Mouse (Mus musculus) megakaryocyte, embryonic 14.5 days (primary cell): ENCODE measurements at regions not wholly inside any gene's neighbourhood (a gene's known extent, or its start where the extent isn't known, plus 50 kb on each side); places are given as distances from the start of the nearest gene placed in this dataset.

Experiments
- H3K27me3 ChIP-seq: replicated peaks from 2 replicates; pipeline ENCODE3; 2012; ENCODE audit warnings: inconsistent platforms
- H3K36me3 ChIP-seq: replicated peaks from 2 replicates; pipeline ENCODE3; 2012; ENCODE audit warnings: low read length, inconsistent platforms, mixed read lengths
- H3K4me1 ChIP-seq: 2 replicates; pipeline ENCODE4 v1.6.1; 2012; ENCODE audit warnings: inconsistent platforms
- H3K4me3 ChIP-seq: replicated peaks from 2 replicates; pipeline ENCODE3; 2012; ENCODE audit warnings: moderate library complexity, mild to moderate bottlenecking, inconsistent platforms
- H3K9me3 ChIP-seq: 2 replicates; pipeline ENCODE4 v1.6.1; 2012; ENCODE audit warnings: inconsistent platforms
- FLI1 ChIP-seq: IDR thresholded peaks from 2 replicates; pipeline ENCODE4 v1.6.1; 2012; ENCODE audit warnings: low read length, inconsistent platforms, mixed read lengths
- GATA1 ChIP-seq: IDR thresholded peaks from 3 replicates; pipeline ENCODE4 v1.6.1; 2012; ENCODE audit warnings: mixed read lengths, low read length, inconsistent platforms, borderline replicate concordance

DNA sequence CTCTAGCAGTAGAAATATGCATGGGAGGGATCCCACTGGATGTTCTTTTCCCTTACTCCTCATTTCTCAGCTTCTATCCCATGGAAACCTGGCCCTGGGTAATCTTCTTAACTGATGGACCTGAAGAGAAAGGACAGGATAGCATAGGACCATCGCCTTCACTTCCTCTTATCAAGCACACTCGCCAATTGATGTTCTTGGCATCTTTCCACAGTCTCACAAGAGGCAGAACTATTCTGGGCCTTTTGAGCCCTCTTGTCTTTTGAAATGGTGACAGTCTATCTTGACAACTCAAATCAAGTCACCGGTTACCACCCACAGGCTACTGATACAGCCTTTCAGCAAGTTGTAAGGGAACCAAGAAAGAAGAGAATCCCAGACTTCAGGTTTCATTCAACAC, 112.1 kb downstream of the Gm10295 start:
- TF ChIP-seq GATA1 (no peak), FLI1 (no peak)
- Histone ChIP-seq H3K4me3 (no peak overlapping the region), H3K27me3 (no peaks in the 10 kb centered on the region), H3K9me3 (no peaks in the 10 kb centered on the region), H3K36me3 (no peaks in the 10 kb centered on the region), H3K4me1 (peaks cover 59% of the 10 kb centered on the region)

DNA sequence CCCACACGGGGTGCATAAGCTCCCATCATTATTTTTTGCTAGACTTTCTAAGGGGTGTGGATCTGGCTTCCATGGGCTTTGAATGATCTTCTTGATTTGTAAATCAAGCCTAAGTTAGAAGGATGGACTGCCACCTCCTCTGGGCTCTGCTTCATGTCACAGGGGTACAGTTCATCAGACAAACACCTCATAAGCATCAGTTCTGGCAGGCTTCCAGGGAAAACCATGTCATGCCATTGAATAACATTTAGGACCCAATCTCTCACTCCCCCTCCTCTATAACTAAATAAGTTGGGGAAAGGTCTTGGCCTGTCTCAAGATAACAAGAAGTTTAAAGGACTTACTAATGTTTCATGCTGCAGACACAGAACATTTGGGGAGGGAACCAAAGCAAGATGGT, 115.0 kb downstream of the Gm10295 start:
- Histone ChIP-seq H3K4me3 (no peak overlapping the region), H3K36me3 (no peaks in the 10 kb centered on the region), H3K9me3 (no peaks in the 10 kb centered on the region), H3K4me1 (peaks cover 42% of the 10 kb centered on the region), H3K27me3 (no peaks in the 10 kb centered on the region)
- TF ChIP-seq GATA1 (no peak), FLI1 (no peak)

GRCm38 (mm10) chr7:71234176-71234769, 117.0 kb downstream of the Gm10295 start:
- peaks cover 26% of the 10 kb centered on the region for H3K4me1 ChIP-seq
- no peaks in the 10 kb centered on the region; the same call in 1 of the 2 replicates for H3K9me3 ChIP-seq
- H3K27me3 ChIP-seq: no peaks in the 10 kb centered on the region
- H3K4me3 ChIP-seq: no peak overlapping the region
- TF ChIP-seq GATA1: no peak
- TF ChIP-seq FLI1: no peak
- H3K36me3 ChIP-seq: no peaks in the 10 kb centered on the region

DNA sequence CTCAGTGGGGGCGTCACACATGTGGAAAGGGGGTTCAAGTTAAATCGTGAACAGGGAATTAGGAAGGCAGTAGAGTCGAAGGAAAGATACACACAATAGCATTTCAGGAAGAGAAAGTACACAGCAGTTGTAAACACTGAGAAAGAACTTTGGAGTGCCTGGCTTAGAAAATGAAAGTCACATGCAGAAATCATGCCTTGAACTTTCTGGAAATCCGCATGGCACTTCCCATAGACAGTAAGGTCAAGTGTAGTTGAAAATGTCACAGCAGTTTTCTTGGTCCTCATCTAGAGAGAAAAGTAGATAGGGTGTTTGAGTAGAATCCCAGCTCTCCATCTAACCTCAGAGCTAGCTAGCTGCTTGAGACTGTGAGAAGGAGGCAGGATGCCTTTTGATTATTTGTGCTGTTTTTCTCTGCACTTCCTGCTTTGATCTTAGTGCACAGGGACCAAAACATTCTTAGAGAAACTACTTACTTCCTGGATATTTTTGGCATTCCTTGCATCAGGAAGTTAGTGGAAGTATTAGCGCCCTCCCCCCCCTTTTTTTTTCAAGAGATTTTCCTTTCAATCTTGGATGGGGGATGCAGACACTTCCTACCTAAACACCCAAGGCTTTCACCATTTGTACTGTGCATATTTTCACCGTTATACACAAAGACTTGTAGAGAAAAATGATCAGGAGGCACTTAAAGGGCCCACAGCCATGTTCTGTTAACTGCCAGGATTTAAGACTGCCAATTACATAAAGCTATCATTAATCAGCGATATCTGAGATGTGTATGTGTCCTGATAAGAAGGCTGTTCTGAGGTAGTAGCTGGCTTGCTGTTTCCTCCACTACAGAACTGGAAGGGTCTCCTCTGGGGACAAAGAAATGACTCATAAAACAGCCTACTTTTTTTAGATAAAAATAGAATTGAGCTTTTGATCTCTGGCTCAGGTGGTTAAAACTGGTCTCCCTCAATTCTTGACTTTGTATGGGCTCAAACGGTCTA, 118.2 kb downstream of the Gm10295 start:
- Histone ChIP-seq H3K4me3 (no peak overlapping the region), H3K9me3 (no peaks in the 10 kb centered on the region; the same call in 1 of the 2 replicates), H3K36me3 (no peaks in the 10 kb centered on the region), H3K4me1 (peaks cover 29% of the 10 kb centered on the region), H3K27me3 (no peaks in the 10 kb centered on the region)
- TF ChIP-seq FLI1 (no peak), GATA1 (no peak)

- H3K36me3 ChIP-seq: no peaks in the 10 kb centered on the region
- H3K4me3 ChIP-seq: no peak overlapping the region
- peaks cover 20% of the 10 kb centered on the region for H3K4me1 ChIP-seq
- no peaks in the 10 kb centered on the region for H3K27me3 ChIP-seq
- TF ChIP-seq FLI1: no peak
- no peaks in the 10 kb centered on the region; the same call in 1 of the 2 replicates for H3K9me3 ChIP-seq
Measured at GRCm38 (mm10) chr7:71230901-71231477, 120.3 kb downstream of the Gm10295 start.

GRCm38 (mm10) chr7:71229183-71229582, 122.1 kb downstream of the Gm10295 start:
- Histone ChIP-seq H3K4me1 (peaks cover 20% of the 10 kb centered on the region), H3K4me3 (no peak overlapping the region), H3K9me3 (no peaks in the 10 kb centered on the region; the same call in 1 of the 2 replicates), H3K27me3 (no peaks in the 10 kb centered on the region), H3K36me3 (no peaks in the 10 kb centered on the region)
- no peak for TF ChIP-seq FLI1
- TF ChIP-seq GATA1: no peak

DNA sequence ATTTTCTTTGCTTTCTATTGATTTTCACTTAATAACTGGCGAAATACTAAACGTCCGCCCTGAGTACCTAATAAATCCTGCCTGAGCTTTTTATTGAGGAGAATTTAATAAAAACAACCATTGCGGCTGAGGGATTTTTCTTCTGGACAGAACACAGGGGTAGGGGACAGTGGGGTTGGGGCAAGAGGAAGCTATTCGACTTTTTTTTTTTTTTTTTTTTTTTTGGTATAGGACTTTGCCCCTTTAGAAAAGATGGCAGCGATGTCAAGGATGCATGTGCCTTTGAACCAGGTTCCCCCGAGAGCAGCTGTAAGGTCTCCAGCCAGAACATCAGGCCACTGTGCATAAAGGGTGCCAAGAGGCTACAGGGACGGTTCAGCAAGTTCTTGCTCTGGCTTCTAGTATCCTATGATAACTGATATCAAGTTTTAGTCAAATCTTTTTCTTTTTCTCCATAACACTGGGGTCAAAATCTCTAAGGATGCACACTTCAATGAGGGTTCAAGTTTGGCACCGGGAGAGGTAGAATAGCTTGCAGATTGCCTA, 126.9 kb downstream of the Gm10295 start:
- no peak overlapping the region for H3K4me3 ChIP-seq
- H3K36me3 ChIP-seq: no peaks in the 10 kb centered on the region
- H3K9me3 ChIP-seq: 0 out of 2 replicates have a peak, but pooled peaks cover 3% of the 10 kb centered on the region
- no peak for TF ChIP-seq FLI1
- TF ChIP-seq GATA1: no peak
- H3K4me1 ChIP-seq: peaks cover 14% of the 10 kb centered on the region
- no peaks in the 10 kb centered on the region for H3K27me3 ChIP-seq

DNA sequence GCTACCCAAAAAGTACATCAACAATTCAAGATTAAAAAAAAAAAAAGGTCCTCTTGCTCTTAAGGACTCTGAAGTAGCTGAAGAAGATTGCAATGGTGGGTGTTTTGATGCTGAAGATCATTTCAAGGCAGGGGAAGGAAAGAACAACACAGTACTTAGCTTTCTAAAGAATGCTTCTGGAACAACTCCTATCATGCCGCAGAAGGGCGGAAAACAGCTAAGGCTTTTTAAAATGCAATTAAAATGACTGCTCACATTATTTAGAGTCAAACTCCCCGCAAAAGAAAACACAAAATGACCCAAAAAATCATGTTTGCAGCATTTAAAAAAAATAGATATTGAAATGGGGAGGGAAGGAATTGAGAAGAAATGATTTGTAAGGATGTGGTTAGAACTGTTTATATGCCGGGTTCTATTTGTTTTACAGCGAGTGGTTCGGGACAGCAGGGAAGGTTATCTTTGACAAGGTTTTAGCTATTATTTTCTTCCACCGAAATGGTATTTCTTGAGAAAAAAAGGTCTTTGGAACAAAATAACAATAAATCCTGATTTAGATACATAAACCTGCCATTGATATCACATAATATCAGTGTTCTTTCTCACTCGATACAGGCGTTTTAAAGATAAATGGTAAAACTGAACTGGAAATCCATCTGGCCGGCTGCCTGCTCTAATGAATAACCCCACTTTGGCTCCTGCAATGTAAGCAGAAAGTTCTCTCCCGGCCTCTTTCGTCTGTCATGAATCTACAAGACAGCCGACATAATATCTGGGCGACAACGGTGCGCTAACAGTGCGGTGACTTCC, 127.6 kb downstream of the Gm10295 start:
- TF ChIP-seq GATA1 (no peak), FLI1 (no peak)
- Histone ChIP-seq H3K4me3 (no peak overlapping the region), H3K27me3 (no peaks in the 10 kb centered on the region), H3K36me3 (no peaks in the 10 kb centered on the region), H3K4me1 (peaks cover 8% of the 10 kb centered on the region), H3K9me3 (0 out of 2 replicates have a peak, but pooled peaks cover 3% of the 10 kb centered on the region)

DNA sequence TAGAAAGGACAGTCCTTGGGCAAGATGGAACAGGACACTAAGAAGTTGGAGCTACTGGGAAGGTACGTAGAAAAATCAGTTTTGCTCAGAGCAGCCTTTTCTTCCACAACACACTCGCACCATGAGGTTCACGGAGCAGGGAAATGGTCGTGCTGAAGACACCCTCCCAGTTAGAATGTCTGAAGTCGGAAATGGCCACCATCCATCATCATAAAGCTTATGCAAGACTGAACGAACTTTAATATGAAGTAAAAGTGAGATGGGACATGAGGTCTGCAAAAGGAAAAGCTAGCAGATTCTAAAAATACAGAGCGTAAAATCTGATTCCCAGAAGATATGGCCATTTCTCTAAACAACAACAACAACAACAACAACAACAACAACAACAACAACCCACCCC, 133.9 kb downstream of the Gm10295 start:
- H3K27me3 ChIP-seq: peaks cover 2% of the 10 kb centered on the region

More for the DNA sequence above, 133.9 kb downstream of the Gm10295 start:
- no peak overlapping the region for H3K4me3 ChIP-seq
- no peaks in the 10 kb centered on the region for H3K36me3 ChIP-seq
- H3K9me3 ChIP-seq: peaks cover 15% of the 10 kb centered on the region; the same call in 1 of the 2 replicates
- H3K4me1 ChIP-seq: peaks cover 7% of the 10 kb centered on the region
- TF ChIP-seq GATA1 (no peak), FLI1 (no peak)
